Mouse (Mus musculus) CH12.LX (cell line): ENCODE measurements around the gene Foxe1. TPM values are rescaled to one million over a fixed set of nuclear protein-coding genes. Genes with fewer than 3 reads are reported as not detected.

Source experiments
- DNase-seq: peaks from one replicate; pipeline ENCODE4 v3.0.0-alpha.2; 2013; ENCODE audit errors: extremely low read depth
- H3K27ac ChIP-seq: 2 replicates; pipeline ENCODE4 v1.5.1; 2012; ENCODE audit warnings: low read depth, mild to moderate bottlenecking, control low read depth, moderate library complexity; ENCODE audit not compliant: insufficient read depth
- H3K27me3 ChIP-seq: replicated peaks from 2 replicates; pipeline ENCODE3; 2012; ENCODE audit warnings: inconsistent platforms
- H3K36me3 ChIP-seq, 2 experiments: replicated peaks in 1 of 2; 2 replicates each; pipeline versions ENCODE3 to v1.6.1; 2012; ENCODE audit warnings: inconsistent platforms in 1 of 2, low read length in 1 of 2, mild to moderate bottlenecking in 1 of 2, mixed read lengths in 1 of 2, moderate library complexity in 1 of 2; ENCODE audit not compliant: control insufficient read depth in 1 of 2, insufficient read depth in 1 of 2
- H3K4me1 ChIP-seq, 2 experiments: 2 replicates each; pipeline ENCODE4 v1.6.1; 2012; ENCODE audit warnings: inconsistent platforms in 1 of 2, moderate library complexity in 1 of 2; ENCODE audit not compliant: insufficient read depth in 2 of 2, control insufficient read depth in 1 of 2
- H3K4me2 ChIP-seq: 2 replicates; pipeline ENCODE4 v1.6.1; 2012; ENCODE audit warnings: low read depth, mild to moderate bottlenecking, control low read depth; ENCODE audit not compliant: poor library complexity, insufficient read depth, severe bottlenecking
- H3K4me3 ChIP-seq, 3 experiments: fragments of 150-350 bp in 1 of 3; sonication (generic) in 1 of 3; replicated peaks in 1 of 3; 2 replicates each; pipeline versions ENCODE3 to v1.5.1; 2011 to 2012; ENCODE audit warnings: low read depth in 2 of 3, low read length in 2 of 3, mild to moderate bottlenecking in 2 of 3, moderate library complexity in 2 of 3, control low read depth in 1 of 3, improper control_type of control experiment in 1 of 3, inconsistent platforms in 1 of 3, mixed read lengths in 1 of 3; ENCODE audit not compliant: poor library complexity in 1 of 3
- H3K79me2 ChIP-seq: replicated peaks from 2 replicates; pipeline ENCODE4 v1.6.1; 2012; ENCODE audit warnings: mild to moderate bottlenecking, moderate library complexity; ENCODE audit not compliant: control insufficient read depth, poor library complexity, insufficient read depth, severe bottlenecking; ENCODE audit errors: extremely low read depth
- H3K9ac ChIP-seq: 2 replicates; pipeline ENCODE4 v1.6.1; 2012; ENCODE audit warnings: low read depth, mild to moderate bottlenecking, control low read depth, moderate library complexity; ENCODE audit not compliant: insufficient read depth
- H3K9me3 ChIP-seq: replicated peaks from 2 replicates; pipeline ENCODE3; 2012; ENCODE audit warnings: low read length, inconsistent platforms, mixed read lengths
- EP300 ChIP-seq: IDR thresholded peaks from 2 replicates; pipeline ENCODE4 v1.6.1; 2011; ENCODE audit warnings: low read length, improper control_type of control experiment
- GABPA ChIP-seq: IDR thresholded peaks from 2 replicates; pipeline ENCODE4 v1.6.1; 2012; ENCODE audit warnings: low read depth, low read length, improper control_type of control experiment, inconsistent platforms; ENCODE audit not compliant: insufficient replicate concordance
- HCFC1 ChIP-seq: IDR thresholded peaks from 2 replicates; pipeline ENCODE4 v1.6.1; 2012; ENCODE audit warnings: low read depth, mild to moderate bottlenecking, inconsistent platforms, low read length, improper control_type of control experiment
- IRF4 ChIP-seq: IDR thresholded peaks from 2 replicates; pipeline ENCODE4 v1.6.1; 2014; ENCODE audit warnings: low read depth, mild to moderate bottlenecking, inconsistent platforms, low read length, improper control_type of control experiment
- JUND ChIP-seq: conservative IDR thresholded peaks from 2 replicates; pipeline ENCODE4 v1.6.1; 2011; ENCODE audit warnings: low read depth, low read length, improper control_type of control experiment
- MAFK ChIP-seq: IDR thresholded peaks from 2 replicates; pipeline ENCODE4 v1.6.1; 2011; ENCODE audit warnings: low read length, improper control_type of control experiment; ENCODE audit not compliant: insufficient replicate concordance
- MEF2A ChIP-seq: IDR thresholded peaks from 2 replicates; pipeline ENCODE4 v1.6.1; 2014; ENCODE audit warnings: low read depth, mild to moderate bottlenecking, inconsistent platforms, low read length, improper control_type of control experiment, borderline replicate concordance
- MYC ChIP-seq: IDR thresholded peaks from 2 replicates; pipeline ENCODE4 v1.6.1; 2011; ENCODE audit warnings: low read depth, mild to moderate bottlenecking, improper control_type of control experiment, low read length
- NELFE ChIP-seq: IDR thresholded peaks from 2 replicates; pipeline ENCODE4 v1.6.1; 2011; ENCODE audit warnings: low read depth, low read length, improper control_type of control experiment
- POLR2A ChIP-seq: IDR thresholded peaks from 2 replicates; pipeline ENCODE4 v1.6.1; 2011; ENCODE audit warnings: low read depth, mild to moderate bottlenecking, improper control_type of control experiment, low read length
- TBP ChIP-seq: conservative IDR thresholded peaks from 2 replicates; pipeline ENCODE4 v1.6.1; 2011; ENCODE audit warnings: low read depth, low read length, improper control_type of control experiment
- UBTF ChIP-seq: IDR thresholded peaks from 2 replicates; pipeline ENCODE4 v1.6.1; 2012; ENCODE audit warnings: low read depth, mild to moderate bottlenecking, inconsistent platforms, low read length, improper control_type of control experiment, moderate library complexity
- USF1 ChIP-seq: IDR thresholded peaks from 2 replicates; pipeline ENCODE4 v1.6.1; 2014; ENCODE audit warnings: low read depth, mild to moderate bottlenecking, inconsistent platforms, low read length, improper control_type of control experiment
- USF2 ChIP-seq: conservative IDR thresholded peaks from 2 replicates; pipeline ENCODE4 v1.6.1; 2011; ENCODE audit warnings: low read depth, low read length, improper control_type of control experiment
- ZC3H11A ChIP-seq: IDR thresholded peaks from 2 replicates; pipeline ENCODE4 v1.6.1; 2012; ENCODE audit warnings: low read depth, mild to moderate bottlenecking, inconsistent platforms, low read length, improper control_type of control experiment
- ZKSCAN1 ChIP-seq: IDR thresholded peaks from 2 replicates; pipeline ENCODE4 v1.6.1; 2012; ENCODE audit warnings: low read depth, inconsistent platforms, low read length, improper control_type of control experiment, borderline replicate concordance
- ZMIZ1 ChIP-seq: IDR thresholded peaks from 2 replicates; pipeline ENCODE4 v1.6.1; 2012; ENCODE audit warnings: low read depth, mild to moderate bottlenecking, inconsistent platforms, low read length, improper control_type of control experiment
- dilution Hi-C: fragments of 300-500 bp; cut with MboI; formaldehyde crosslinking; loops from 2 replicates; pipeline ENCODE4 v1.14.3; 2020; ENCODE audit warnings: low sequenced_read_pairs; ENCODE audit not compliant: extremely low pct_unique_long_range_greater_than_20kb, extremely low pct_ligation_motif_present
- in situ Hi-C: fragments of 300-500 bp; cut with MboI; formaldehyde crosslinking; loops from 3 replicates; pipeline ENCODE4 v1.14.3; 2019; ENCODE audit warnings: low sequenced_read_pairs, low pct_ligation_motif_present, low pct_unique_long_range_greater_than_20kb, mixed read lengths
- polyA plus RNA-seq: library from polyadenylated mRNA; unstranded; fragments of >175 nt; gene quantifications from 2 replicates; pipeline ENCODE4 v1.2.1, GENCODE M21; 2012; ENCODE audit warnings: low read depth; ENCODE audit not compliant: insufficient read length
- total RNA-seq, 2 experiments: library from RNA; depleted of rRNA; stranded (reverse); fragments of 300-350 nt in 1 of 2; fragments of >200 nt in 1 of 2; gene quantifications; 2 replicates each; pipeline ENCODE4 v1.2.3; 2012 to 2014

Gene Foxe1
- total and polyA plus RNA-seq, 3 experiments = not detected

DNA sequence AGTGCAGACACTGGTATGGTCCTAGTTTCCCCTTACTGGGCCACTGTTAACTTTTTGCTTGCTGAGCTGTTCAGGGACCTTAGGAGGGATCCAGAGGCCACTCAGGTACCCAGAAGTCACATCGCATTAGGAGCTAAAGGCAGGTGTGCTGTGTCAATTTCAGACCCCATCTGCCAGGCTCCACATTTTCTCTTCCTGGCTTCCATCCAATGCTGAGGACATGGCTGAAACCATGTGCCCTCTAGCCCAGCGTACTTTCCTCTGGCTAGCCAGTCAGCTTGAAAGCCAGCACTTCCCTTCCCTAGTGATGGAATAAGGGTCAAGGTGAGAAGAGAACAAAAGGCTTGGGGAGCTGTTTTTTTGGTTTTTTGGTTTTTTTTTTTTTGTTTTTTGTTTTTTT, 31.8 kb upstream of the Foxe1 start:
- H3K27me3 ChIP-seq = peaks cover 37% of the 10 kb centered on the region
- H3K9me3 ChIP-seq = no peaks in the 10 kb centered on the region
- in situ Hi-C loops = no loop called here
- no peak overlapping the region for H3K27ac ChIP-seq
- no peak for DNase-seq
- no peaks in the 10 kb centered on the region for H3K4me1 ChIP-seq
- no peak overlapping the region for H3K9ac ChIP-seq
- no peaks in the 10 kb centered on the region for H3K79me2 ChIP-seq
- H3K4me2 ChIP-seq = no peak overlapping the region
- no peak for TF ChIP-seq JUND
- TF ChIP-seq USF1 = no peak
- TF ChIP-seq EP300 = no peak
- no peak for TF ChIP-seq MAFK
- no peak for TF ChIP-seq TBP
- dilution Hi-C loops = no loop called here
- H3K4me3 ChIP-seq = no peak overlapping the region
- H3K36me3 ChIP-seq = no peaks in the 10 kb centered on the region

DNA sequence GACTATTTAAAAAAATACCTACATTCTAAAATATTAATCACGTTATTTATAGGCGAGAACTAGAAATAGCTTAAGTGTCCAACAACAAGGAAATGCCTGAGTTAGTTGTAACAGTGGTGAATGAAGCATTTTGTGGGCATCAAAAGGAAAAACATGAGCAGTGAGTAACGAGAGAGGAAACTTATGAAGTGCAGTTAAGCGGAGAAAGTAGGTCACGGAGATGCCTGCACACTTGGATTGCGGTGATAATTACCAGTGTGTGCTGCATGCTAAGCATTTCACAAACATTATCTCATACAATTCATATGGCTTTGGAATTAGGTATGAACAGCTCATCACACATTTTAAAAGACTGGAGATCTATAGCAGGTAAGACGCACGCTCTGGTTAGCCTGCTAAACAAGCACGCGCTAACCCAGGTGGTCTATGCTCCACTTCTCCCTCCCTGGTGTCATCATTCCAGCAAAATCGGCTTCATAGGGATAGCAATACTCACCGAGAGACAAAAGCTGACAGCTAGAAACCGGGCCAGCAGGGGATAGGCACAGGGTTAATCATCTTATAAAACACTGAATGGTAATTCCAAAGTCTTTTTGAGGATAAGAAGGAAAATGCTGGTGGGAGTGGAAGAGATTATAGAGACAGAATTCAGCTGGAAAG, 21.5 kb upstream of the Foxe1 start:
- DNase-seq = no peak
- H3K9ac ChIP-seq = no peak overlapping the region
- TF ChIP-seq UBTF (no peak), EP300 (no peak), ZMIZ1 (no peak), ZKSCAN1 (no peak), GABPA (no peak), POLR2A (no peak)
- H3K79me2 ChIP-seq = no peaks in the 10 kb centered on the region
- H3K4me3 ChIP-seq = no peak overlapping the region
- no peak overlapping the region for H3K4me2 ChIP-seq
- H3K27me3 ChIP-seq = no peaks in the 10 kb centered on the region
- H3K9me3 ChIP-seq = peaks cover 16% of the 10 kb centered on the region
- dilution Hi-C loops (no loop called here), in situ Hi-C loops (no loop called here)
- H3K36me3 ChIP-seq = no peaks in the 10 kb centered on the region
- peaks cover 0 to 15% of the 10 kb centered on the region in 2 experiments; a peak in 2 of 4 replicates for H3K4me1 ChIP-seq
- no peak overlapping the region for H3K27ac ChIP-seq

DNA sequence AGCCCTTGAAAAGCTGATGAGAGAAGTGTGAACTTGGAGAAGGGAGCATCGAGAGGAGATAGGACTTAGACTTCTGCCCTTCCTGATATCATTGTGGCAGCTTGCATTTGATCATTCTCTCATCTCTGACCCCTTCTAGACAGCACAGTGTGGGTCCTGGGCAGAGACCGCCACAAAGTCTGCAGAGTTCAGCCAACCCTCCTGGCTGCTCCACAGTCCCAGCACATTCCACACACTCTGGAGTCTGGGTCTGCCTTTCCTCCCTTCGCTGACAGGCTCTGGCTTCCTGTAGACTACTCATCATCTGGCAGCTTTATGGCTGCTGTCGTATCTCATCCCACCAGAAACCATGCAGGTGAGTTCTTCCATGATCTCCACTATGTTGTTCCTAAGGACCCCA, 20.7 kb upstream of the Foxe1 start:
- dilution Hi-C loops (no loop called here), in situ Hi-C loops (no loop called here)
- Histone ChIP-seq H3K27me3 (no peaks in the 10 kb centered on the region), H3K4me2 (no peak overlapping the region), H3K79me2 (no peaks in the 10 kb centered on the region), H3K4me1 (peaks cover 0 to 15% of the 10 kb centered on the region in 2 experiments; a peak in 2 of 4 replicates), H3K36me3 (no peaks in the 10 kb centered on the region), H3K9me3 (peaks cover 15% of the 10 kb centered on the region), H3K4me3 (no peak overlapping the region), H3K9ac (no peak overlapping the region), H3K27ac (no peak overlapping the region)
- DNase-seq = no peak
- TF ChIP-seq MYC (no peak), HCFC1 (no peak), USF2 (no peak), IRF4 (no peak), TBP (no peak), ZC3H11A (no peak), POLR2A (no peak), NELFE (no peak), MEF2A (no peak)
